21 mouse cellular contexts compared by ENCODE assay signal in the genomic region with DNA sequence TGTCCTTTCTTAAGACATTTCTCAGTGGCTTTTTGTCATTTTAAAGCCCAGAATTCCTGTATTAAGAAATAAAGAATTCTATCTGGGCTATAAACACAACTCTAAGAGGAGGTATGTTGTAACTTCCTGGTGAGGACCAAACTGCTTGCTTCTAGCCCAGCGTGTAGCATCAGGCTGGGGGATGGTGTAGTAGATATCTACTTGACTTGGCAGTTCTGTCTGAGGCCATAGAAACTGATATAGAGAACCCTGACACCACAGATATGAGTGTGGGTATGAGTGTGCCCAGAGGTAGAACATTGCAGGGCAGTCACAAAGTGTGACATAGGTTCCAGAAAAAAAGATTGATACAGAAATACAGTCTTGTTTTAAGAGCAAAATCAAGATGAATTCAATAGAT.
"Had no signal": no experiment of that assay in that cellular context is flagged by ENCODE, and none has a peak within 500 bp of the region (broad histone marks: within the 10 kb centered on the region; RNA-seq: fewer than 3 reads in every experiment).

No protein-coding gene starts in this region.

- H3K4me2 ChIP-seq: heart, embryonic 11.5 days; hindbrain, embryonic 12.5 days; hindbrain, embryonic 14.5 days; intestine, embryonic 15.5 days; limb, embryonic 12.5 days had no signal

- H3K27ac ChIP-seq: heart, adult 2 months; hindbrain, embryonic 10.5 days; hindbrain, embryonic 12.5 days; hindbrain, embryonic 14.5 days; intestine, embryonic 15.5 days; layer of hippocampus, adult 2 months; left cerebral cortex, adult 2 months; limb, embryonic 10.5 days; limb, embryonic 12.5 days had no signal

- DNase-seq: forebrain, postnatal 0 days; gastrocnemius, postnatal 14 days; gastrocnemius, postnatal 36 days; kidney, adult 18-20 months; kidney, adult 8-10 months; kidney, postnatal 25 days; kidney, postnatal 4 days; liver had no signal

- ATAC-seq: forebrain, postnatal 0 days; hindbrain, embryonic 16.5 days; inflammation-experienced regulatory T-cells, adult 6 months; intestine, embryonic 15.5 days; intestine, postnatal 0 days had no signal

- H3K9me3 ChIP-seq: hindbrain, embryonic 10.5 days; hindbrain, embryonic 12.5 days; intestine, embryonic 15.5 days; limb, embryonic 10.5 days; limb, embryonic 12.5 days had no signal

- H3K9ac ChIP-seq: forebrain, postnatal 0 days; hindbrain, embryonic 12.5 days; hindbrain, embryonic 14.5 days; intestine, embryonic 15.5 days; limb, embryonic 12.5 days had no signal

- H3K4me1 ChIP-seq: hindbrain, embryonic 12.5 days; intestine, embryonic 15.5 days; limb, embryonic 12.5 days had no signal

- H3K4me3 ChIP-seq: heart, adult 2 months; hindbrain, embryonic 10.5 days; hindbrain, embryonic 12.5 days; intestine, embryonic 15.5 days; layer of hippocampus, adult 2 months; left cerebral cortex, adult 2 months; limb, embryonic 10.5 days; limb, embryonic 12.5 days had no signal

- H3K36me3 ChIP-seq: hindbrain, embryonic 10.5 days; hindbrain, embryonic 12.5 days; intestine, embryonic 15.5 days; limb, embryonic 10.5 days; limb, embryonic 12.5 days had no signal

- H3K27me3 ChIP-seq: hindbrain, embryonic 12.5 days; intestine, embryonic 15.5 days; limb, embryonic 12.5 days had no signal
